Mouse (Mus musculus) limb, embryonic 14.5 days (tissue): Measurements from ENCODE around the gene Rcc1l. TPM values are rescaled to one million over a fixed set of nuclear protein-coding genes. Genes with fewer than 3 reads are reported as not detected.

Experiments used
- ATAC-seq: fragments of 200-750 bp; cut with Nextera tagmentation; 2 replicates; pipeline ENCODE4 v1.8.0; 2017; ENCODE audit warnings: low read depth, moderate number of reproducible peaks, moderate TSS enrichment; ENCODE audit not compliant: low FRiP score
- DNase-seq: peaks from one replicate; pipeline ENCODE4 v3.0.0-alpha.2; 2015; ENCODE audit warnings: low spot score
- H3K27ac ChIP-seq: fragments of 300-500 bp; sonication (generic); replicated peaks from 2 replicates; pipeline ENCODE4 v1.5.1; 2014; ENCODE audit warnings: low read depth, mild to moderate bottlenecking, low read length, moderate library complexity, mixed read lengths
- H3K27me3 ChIP-seq: fragments of 300-500 bp; sonication (generic); 2 replicates; pipeline ENCODE4 v1.6.1; 2014; ENCODE audit warnings: low read length, mixed read lengths; ENCODE audit not compliant: control insufficient read depth, insufficient read depth
- H3K36me3 ChIP-seq: fragments of 300-500 bp; sonication (generic); 2 replicates; pipeline ENCODE4 v1.6.1; 2014; ENCODE audit warnings: mild to moderate bottlenecking, low read length, moderate library complexity, mixed read lengths; ENCODE audit not compliant: control insufficient read depth, insufficient read depth
- H3K4me1 ChIP-seq: fragments of 300-500 bp; sonication (generic); 2 replicates; pipeline ENCODE4 v1.6.1; 2014; ENCODE audit warnings: antibody characterized with exemption, low read length, mixed read lengths; ENCODE audit not compliant: control insufficient read depth, insufficient read depth
- H3K4me2 ChIP-seq: fragments of 300-500 bp; sonication (generic); replicated peaks from 2 replicates; pipeline ENCODE4 v1.6.1; 2014; ENCODE audit warnings: low read depth, mild to moderate bottlenecking, low read length, moderate library complexity; ENCODE audit not compliant: severe bottlenecking
- H3K4me3 ChIP-seq: fragments of 300-500 bp; sonication (generic); replicated peaks from 2 replicates; pipeline ENCODE4 v1.5.1; 2014; ENCODE audit warnings: low read length
- H3K9ac ChIP-seq: fragments of 300-500 bp; sonication (generic); 2 replicates; pipeline ENCODE4 v1.6.1; 2014; ENCODE audit warnings: mild to moderate bottlenecking, low read depth, low read length, moderate library complexity; ENCODE audit not compliant: severe bottlenecking
- H3K9me3 ChIP-seq: fragments of 300-500 bp; sonication (generic); 2 replicates; pipeline ENCODE4 v1.6.1; 2016; ENCODE audit warnings: low read length; ENCODE audit not compliant: control insufficient read depth
- POLR2A ChIP-seq: fragments of 200-500 bp; IDR thresholded peaks from 2 replicates; pipeline ENCODE4 v1.8.0; 2012; ENCODE audit warnings: inconsistent platforms, mild to moderate bottlenecking, moderate library complexity, borderline replicate concordance; ENCODE audit not compliant: insufficient read depth, insufficient read length; ENCODE audit errors: extremely low read depth
- WGBS: fragments of 180-500 bp; shearing (Covaris S2); extraction: QIAGEN DNeasy Blood & Tissue Kit; methylation state at CpG from one replicate; pipeline ENCODE4 v1.1.7; 2014; 5-methylcytosine and 5-hydroxymethylcytosine counted together
- polyA plus RNA-seq, 2 experiments: library from polyadenylated mRNA; depleted of rRNA in 1 of 2; stranded (reverse) in 1 of 2; unstranded in 1 of 2; fragments of >200 nt; fragmentation: Nextera tagmentation in 1 of 2; extraction: Ambion mirVana in 1 of 2; gene quantifications; 2 replicates each; pipeline versions ENCODE4 v1.2.1 to v1.2.3; 2012 to 2014

Gene Rcc1l
- polyA plus RNA-seq, 2 experiments, result 24.7 to 30.1 TPM

- H3K4me1 ChIP-seq, result peaks cover 12% of the 10 kb centered on the region
- DNase-seq, result no peak
- H3K9ac ChIP-seq, result no peak overlapping the region
- TF ChIP-seq POLR2A, result no peak
- ATAC-seq, result no peak
- H3K27ac ChIP-seq, result no peak overlapping the region
- no peaks in the 10 kb centered on the region for H3K27me3 ChIP-seq
- 66% methylated on average over 3 of the region's 3 CpGs for WGBS
- no peaks in the 10 kb centered on the region for H3K9me3 ChIP-seq
- no peak overlapping the region for H3K4me2 ChIP-seq
- H3K36me3 ChIP-seq, result no peaks in the 10 kb centered on the region
- no peak overlapping the region for H3K4me3 ChIP-seq
These were observed 5.6 kb upstream of the Rcc1l start for GRCm38 (mm10) chr5:134182172-134182571.

GRCm38 (mm10) chr5:134179871-134180270 is 3.3 kb upstream of the Rcc1l start:
- no peak overlapping the region for H3K27ac ChIP-seq
- no peak overlapping the region for H3K4me3 ChIP-seq
- no peak overlapping the region for H3K4me2 ChIP-seq
- H3K9me3 ChIP-seq, result no peaks in the 10 kb centered on the region
- peaks cover 17% of the 10 kb centered on the region for H3K4me1 ChIP-seq
- no peak for TF ChIP-seq POLR2A
- H3K9ac ChIP-seq, result no peak overlapping the region
- DNase-seq (peak; percentile 94), ATAC-seq (no peak)
- WGBS, result 24% methylated on average over 7 of the region's 7 CpGs
- no peaks in the 10 kb centered on the region for H3K36me3 ChIP-seq
- H3K27me3 ChIP-seq, result no peaks in the 10 kb centered on the region

- TF ChIP-seq POLR2A, result no peak
- H3K27ac ChIP-seq, result no peak overlapping the region
- peaks cover 2% of the 10 kb centered on the region; the same call in 1 of the 2 replicates for H3K36me3 ChIP-seq
- H3K9ac ChIP-seq, result no peak overlapping the region
- H3K9me3 ChIP-seq, result no peaks in the 10 kb centered on the region
- H3K4me1 ChIP-seq, result peaks cover 15% of the 10 kb centered on the region
- H3K4me2 ChIP-seq, result no peak overlapping the region
- WGBS, result 73% methylated on average over 7 of the region's 7 CpGs
- ATAC-seq (no peak), DNase-seq (no peak)
- H3K4me3 ChIP-seq, result no peak overlapping the region
- no peaks in the 10 kb centered on the region for H3K27me3 ChIP-seq
These were observed 2.0 kb upstream of the Rcc1l start for GRCm38 (mm10) chr5:134178536-134178935.

DNA sequence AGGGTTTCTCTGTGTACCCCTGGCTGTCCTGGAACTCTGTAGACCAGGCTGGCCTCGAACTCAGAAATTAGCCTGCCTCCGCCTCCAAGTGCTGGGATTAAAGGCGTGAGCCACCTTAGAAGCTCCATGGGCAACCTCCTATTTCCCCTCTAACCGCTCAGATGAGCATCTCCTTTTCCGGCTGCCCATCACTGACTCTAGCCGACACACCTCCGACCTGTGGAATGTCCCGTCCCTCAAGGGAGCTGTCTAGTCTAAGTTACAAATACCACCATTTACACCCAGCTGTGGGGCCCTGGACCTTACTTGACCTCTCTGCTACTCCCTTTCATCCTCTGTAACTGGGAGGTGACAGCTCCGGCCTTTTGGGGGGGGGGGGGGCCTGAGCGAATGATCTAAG is 878 bp downstream of the Rcc1l start:
- no peak for TF ChIP-seq POLR2A
- Histone ChIP-seq H3K27ac (peak overlapping the region; percentile 75; the same call in 1 of the 2 replicates), H3K4me1 (peaks cover 5% of the 10 kb centered on the region), H3K4me3 (peak overlapping the region; percentile 97), H3K9me3 (no peaks in the 10 kb centered on the region), H3K27me3 (no peaks in the 10 kb centered on the region), H3K9ac (peak overlapping the region; percentile 79), H3K4me2 (peak overlapping the region; percentile 73), H3K36me3 (peaks cover 15% of the 10 kb centered on the region; the same call in 1 of the 2 replicates)
- ATAC-seq, result no peak
- no peak for DNase-seq
- WGBS, result 8% methylated on average over 10 of the region's 10 CpGs

GRCm38 (mm10) chr5:134173206-134173605 is 3.4 kb downstream of the Rcc1l start:
- H3K36me3 ChIP-seq, result peaks cover 31% of the 10 kb centered on the region; the same call in 1 of the 2 replicates
- H3K9me3 ChIP-seq, result no peaks in the 10 kb centered on the region
- no peak for TF ChIP-seq POLR2A
- H3K27me3 ChIP-seq, result no peaks in the 10 kb centered on the region
- no peak overlapping the region for H3K27ac ChIP-seq
- H3K4me2 ChIP-seq, result no peak overlapping the region
- DNase-seq, result no peak
- H3K4me1 ChIP-seq, result peaks cover 5% of the 10 kb centered on the region
- WGBS, result 36% methylated on average over 4 of the region's 4 CpGs
- no peak overlapping the region for H3K4me3 ChIP-seq
- no peak for ATAC-seq
- H3K9ac ChIP-seq, result no peak overlapping the region

DNA sequence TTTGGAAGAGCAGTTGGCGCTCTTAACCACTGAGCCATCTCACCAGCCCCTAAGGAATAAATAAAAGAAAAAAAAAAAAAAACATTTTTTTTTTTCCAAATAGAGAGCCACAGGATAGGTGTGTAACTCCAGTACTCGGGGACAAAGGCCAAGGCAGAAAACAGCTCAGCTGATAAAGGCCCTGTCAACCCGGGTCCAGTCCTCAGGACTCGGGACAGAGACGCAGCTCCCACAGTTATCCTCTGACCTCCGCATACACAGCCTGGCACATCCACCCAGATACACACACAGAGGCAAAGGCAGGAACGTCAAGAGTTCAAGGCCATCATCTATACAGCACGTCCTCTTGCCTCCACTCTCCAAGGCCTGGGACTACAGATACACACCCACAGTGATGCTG is 6.4 kb downstream of the Rcc1l start:
- WGBS, result 96% methylated on average over 8 of the region's 8 CpGs

More for the DNA sequence above, 6.4 kb downstream of the Rcc1l start:
- Histone ChIP-seq H3K36me3 (peaks cover 53% of the 10 kb centered on the region), H3K27me3 (no peaks in the 10 kb centered on the region), H3K27ac (no peak overlapping the region), H3K9me3 (no peaks in the 10 kb centered on the region), H3K4me2 (no peak overlapping the region), H3K4me1 (peaks cover under 1% of the 10 kb centered on the region; the same call in 1 of the 2 replicates), H3K4me3 (no peak overlapping the region), H3K9ac (no peak overlapping the region)
- no peak for TF ChIP-seq POLR2A
- ATAC-seq (no peak), DNase-seq (no peak)
